Mouse (Mus musculus): ENCODE results near the gene Stk39. TPM values are rescaled to one million over a fixed set of nuclear protein-coding genes. Genes with fewer than 3 reads are reported as not detected.

Stk39 gene
- polyA plus RNA-seq, 1 experiment: 38.1 TPM

GRCm38 (mm10) chr2:68463801-68464200 lies 8.3 kb downstream of the Stk39 start:
- no peak for DNase-seq (ENCODE audit: extremely low spot score in 1 of 2, low spot score in 1 of 2)

- no peak for DNase-seq (ENCODE audit: extremely low spot score in 1 of 2, low spot score in 1 of 2)
Measured at GRCm38 (mm10) chr2:68458115-68458514, 14.0 kb downstream of the Stk39 start.

GRCm38 (mm10) chr2:68457455-68458032 lies 14.5 kb downstream of the Stk39 start:
- DNase-seq (ENCODE audit: extremely low spot score in 1 of 2, low spot score in 1 of 2): no peak

- no peak for DNase-seq (ENCODE audit: extremely low spot score in 1 of 2, low spot score in 1 of 2)
Measured at GRCm38 (mm10) chr2:68456899-68457298, 15.2 kb downstream of the Stk39 start.

- no peak for DNase-seq (ENCODE audit: extremely low spot score in 1 of 2, low spot score in 1 of 2)
Measured at GRCm38 (mm10) chr2:68452379-68452778, 19.7 kb downstream of the Stk39 start.

GRCm38 (mm10) chr2:68448035-68448434 lies 24.0 kb downstream of the Stk39 start:
- DNase-seq (ENCODE audit: extremely low spot score in 1 of 2, low spot score in 1 of 2): no peak

- DNase-seq (ENCODE audit: extremely low spot score in 1 of 2, low spot score in 1 of 2): no peak
Measured at GRCm38 (mm10) chr2:68443141-68443540, 28.9 kb downstream of the Stk39 start.

GRCm38 (mm10) chr2:68442113-68442717 lies 29.9 kb downstream of the Stk39 start:
- no peak for DNase-seq (ENCODE audit: extremely low spot score in 1 of 2, low spot score in 1 of 2)

GRCm38 (mm10) chr2:68439614-68440013 lies 32.5 kb downstream of the Stk39 start:
- no peak for DNase-seq (ENCODE audit: extremely low spot score in 1 of 2, low spot score in 1 of 2)

GRCm38 (mm10) chr2:68437920-68438319 lies 34.1 kb downstream of the Stk39 start:
- DNase-seq (ENCODE audit: extremely low spot score in 1 of 2, low spot score in 1 of 2): no peak

- DNase-seq (ENCODE audit: extremely low spot score in 1 of 2, low spot score in 1 of 2): no peak
Measured at GRCm38 (mm10) chr2:68437216-68437615, 34.9 kb downstream of the Stk39 start.

- DNase-seq (ENCODE audit: extremely low spot score in 1 of 2, low spot score in 1 of 2): no peak
Measured at GRCm38 (mm10) chr2:68436305-68436704, 35.8 kb downstream of the Stk39 start.

- DNase-seq (ENCODE audit: extremely low spot score in 1 of 2, low spot score in 1 of 2): peak in 1 of 2 experiments; percentile 23
Measured at GRCm38 (mm10) chr2:68435494-68436255, 36.4 kb downstream of the Stk39 start.

- DNase-seq (ENCODE audit: extremely low spot score in 1 of 2, low spot score in 1 of 2): no peak
Measured at GRCm38 (mm10) chr2:68434997-68435396, 37.1 kb downstream of the Stk39 start.

GRCm38 (mm10) chr2:68434576-68434975 lies 37.5 kb downstream of the Stk39 start:
- no peak for DNase-seq (ENCODE audit: extremely low spot score in 1 of 2, low spot score in 1 of 2)

- no peak for DNase-seq (ENCODE audit: extremely low spot score in 1 of 2, low spot score in 1 of 2)
Measured at GRCm38 (mm10) chr2:68433736-68434312, 38.2 kb downstream of the Stk39 start.

- no peak for DNase-seq (ENCODE audit: extremely low spot score in 1 of 2, low spot score in 1 of 2)
Measured at GRCm38 (mm10) chr2:68432834-68433233, 39.2 kb downstream of the Stk39 start.

- no peak for DNase-seq (ENCODE audit: extremely low spot score in 1 of 2, low spot score in 1 of 2)
Measured at GRCm38 (mm10) chr2:68431024-68431962, 40.8 kb downstream of the Stk39 start.

GRCm38 (mm10) chr2:68430493-68430892 lies 41.6 kb downstream of the Stk39 start:
- no peak for DNase-seq (ENCODE audit: extremely low spot score in 1 of 2, low spot score in 1 of 2)

GRCm38 (mm10) chr2:68429436-68429835 lies 42.6 kb downstream of the Stk39 start:
- no peak for DNase-seq (ENCODE audit: extremely low spot score in 1 of 2, low spot score in 1 of 2)

Data from frontal cortex, adult 2 months (tissue).